Mouse (Mus musculus) liver, embryonic 16.5 days (tissue): ENCODE results near the gene Pou5f1. TPM values are rescaled to one million over a fixed set of nuclear protein-coding genes. Genes with fewer than 3 reads are reported as not detected.
A peak's percentile ranks its signal among the peaks of the same experiment; 100 is the strongest.

ENCODE experiments used
- ATAC-seq: fragments of 200-750 bp; cut with Nextera tagmentation; 2 replicates; pipeline ENCODE4 v1.8.0; 2017; ENCODE audit warnings: low read depth, mild to moderate bottlenecking, moderate number of reproducible peaks, moderate library complexity
- H3K27ac ChIP-seq: fragments of 300-500 bp; sonication (generic); 2 replicates; pipeline ENCODE4 v1.5.1; 2014; ENCODE audit warnings: mild to moderate bottlenecking, low read length
- H3K27me3 ChIP-seq: fragments of 300-500 bp; sonication (generic); 2 replicates; pipeline ENCODE4 v1.6.1; 2014; ENCODE audit warnings: low read depth, low read length, mixed read lengths; ENCODE audit not compliant: control insufficient read depth, insufficient read depth
- H3K36me3 ChIP-seq: fragments of 300-500 bp; sonication (generic); 2 replicates; pipeline ENCODE4 v1.6.1; 2014; ENCODE audit warnings: mild to moderate bottlenecking; ENCODE audit not compliant: control insufficient read depth, insufficient read depth
- H3K4me1 ChIP-seq: fragments of 300-500 bp; sonication (generic); 2 replicates; pipeline ENCODE4 v1.6.1; 2014; ENCODE audit warnings: low read depth, low read length, mixed read lengths; ENCODE audit not compliant: control insufficient read depth
- H3K4me2 ChIP-seq: fragments of 300-500 bp; sonication (generic); 2 replicates; pipeline ENCODE4 v1.6.1; 2014; ENCODE audit warnings: low read depth, low read length, mixed read lengths
- H3K4me3 ChIP-seq: fragments of 300-500 bp; sonication (generic); 2 replicates; pipeline ENCODE4 v1.5.1; 2014; ENCODE audit warnings: low read depth, mild to moderate bottlenecking, low read length
- H3K9ac ChIP-seq: fragments of 300-500 bp; sonication (generic); 2 replicates; pipeline ENCODE4 v1.6.1; 2014; ENCODE audit warnings: low read depth, low read length
- H3K9me3 ChIP-seq: fragments of 300-500 bp; sonication (generic); replicated peaks from 2 replicates; pipeline ENCODE4 v1.6.1; 2016; ENCODE audit warnings: low read length; ENCODE audit not compliant: control insufficient read depth
- WGBS: fragments of 180-500 bp; shearing (Covaris S2); extraction: QIAGEN DNeasy Blood & Tissue Kit; methylation state at CpG from one replicate; pipeline ENCODE4 v1.1.7; 2014; ENCODE audit not compliant: insufficient replicate concordance; 5-methylcytosine and 5-hydroxymethylcytosine counted together
- polyA plus RNA-seq: library from polyadenylated mRNA; unstranded; fragments of >200 nt; fragmentation: Nextera tagmentation; extraction: Ambion mirVana; gene quantifications from 2 replicates; pipeline ENCODE4 v1.2.1, GENCODE M21; 2015

Pou5f1 gene
- polyA plus RNA-seq, 1 experiment from 2014 or later: not detected

DNA sequence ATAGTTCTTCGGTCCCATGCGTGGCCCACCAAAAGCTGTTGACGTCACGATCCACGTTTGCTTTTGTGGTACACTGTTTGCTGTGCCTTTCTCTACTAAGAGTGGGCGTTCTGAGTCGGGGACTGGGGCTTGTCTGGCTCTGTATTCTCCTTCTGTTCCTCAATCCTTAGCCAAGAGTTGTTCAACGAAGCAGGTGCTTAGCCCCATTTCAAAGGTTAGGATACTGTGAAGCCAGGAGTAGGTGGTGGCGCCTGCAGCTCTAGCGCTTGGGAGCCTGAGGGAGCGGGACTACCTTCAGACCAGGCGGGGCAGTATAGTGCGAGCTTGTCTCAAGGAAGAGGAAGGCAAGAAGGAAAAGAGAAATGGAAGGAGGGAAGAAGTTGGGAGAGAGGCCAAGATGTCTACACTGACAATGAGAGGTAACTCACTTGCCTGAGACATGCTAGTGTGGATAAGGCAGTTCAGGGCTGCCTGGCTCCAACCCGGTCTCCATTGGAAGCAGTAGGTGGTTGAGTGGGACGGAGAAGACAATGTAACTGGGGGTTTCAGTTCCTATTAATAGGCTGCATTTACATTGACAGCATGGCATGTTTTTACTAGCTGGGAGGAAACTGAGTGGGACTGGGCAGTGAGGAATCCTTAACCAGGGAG, 37.1 kb downstream of the Pou5f1 start:
- no peak overlapping the region for H3K4me3 ChIP-seq
- WGBS: 68% methylated on average over 15 of the region's 15 CpGs

DNA sequence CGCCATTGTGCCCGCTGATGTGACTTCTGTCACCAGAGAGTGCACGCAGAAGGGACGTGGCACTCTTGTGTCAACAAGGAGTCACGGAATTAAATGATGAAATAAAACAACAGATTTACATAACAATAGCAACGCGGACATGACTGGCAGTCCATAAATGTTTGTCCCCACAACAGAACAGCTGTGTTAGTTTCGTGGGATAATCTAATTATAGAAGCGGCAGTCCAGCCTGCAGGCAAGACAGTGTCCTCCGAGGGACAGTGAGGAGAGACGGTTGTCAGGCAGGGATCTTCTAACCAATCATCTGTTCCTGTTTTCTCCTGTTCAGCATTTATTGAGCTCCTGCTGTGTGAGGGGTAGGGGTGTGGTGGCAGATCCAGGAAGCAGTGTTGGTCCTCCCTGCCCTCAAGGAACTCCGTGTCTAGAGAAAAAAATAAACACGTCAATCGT, 37.6 kb downstream of the Pou5f1 start:
- Histone ChIP-seq H3K4me1 (no peaks in the 10 kb centered on the region), H3K4me2 (no peak overlapping the region), H3K9me3 (no peaks in the 10 kb centered on the region), H3K27me3 (no peaks in the 10 kb centered on the region), H3K9ac (no peak overlapping the region), H3K4me3 (no peak overlapping the region), H3K36me3 (no peaks in the 10 kb centered on the region), H3K27ac (no peak overlapping the region)
- 51% methylated on average over 14 of the region's 14 CpGs for WGBS
- ATAC-seq: no peak

More for the DNA sequence above, 37.1 kb downstream of the Pou5f1 start:
- Histone ChIP-seq H3K9ac (no peak overlapping the region), H3K4me1 (no peaks in the 10 kb centered on the region), H3K9me3 (no peaks in the 10 kb centered on the region), H3K4me2 (no peak overlapping the region), H3K27ac (no peak overlapping the region), H3K27me3 (no peaks in the 10 kb centered on the region), H3K36me3 (no peaks in the 10 kb centered on the region)
- ATAC-seq: no peak

DNA sequence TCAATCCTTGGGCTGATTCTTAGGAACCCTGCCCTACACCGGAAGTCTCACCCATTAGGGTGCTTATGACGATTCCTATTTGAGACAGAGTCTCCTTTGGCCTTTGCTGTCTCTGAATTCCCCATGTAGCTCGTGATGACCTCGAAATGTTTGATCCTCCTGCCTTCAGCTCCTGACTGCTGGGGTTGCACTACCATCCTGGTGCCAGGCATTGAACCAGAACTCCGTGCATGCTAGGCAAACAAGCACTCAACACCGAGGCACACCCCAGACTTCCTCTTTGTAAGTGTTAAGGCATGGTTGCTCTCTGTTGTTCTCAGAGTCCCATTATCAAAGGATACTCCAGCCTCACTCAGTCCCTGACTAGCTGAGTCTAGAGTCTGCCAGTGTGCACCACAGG, 38.2 kb downstream of the Pou5f1 start:
- no peaks in the 10 kb centered on the region for H3K9me3 ChIP-seq
- no peak overlapping the region for H3K4me3 ChIP-seq
- H3K4me2 ChIP-seq: no peak overlapping the region
- H3K4me1 ChIP-seq: no peaks in the 10 kb centered on the region
- H3K27me3 ChIP-seq: no peaks in the 10 kb centered on the region
- no peaks in the 10 kb centered on the region for H3K36me3 ChIP-seq
- H3K27ac ChIP-seq: no peak overlapping the region
- WGBS: 51% methylated on average over 6 of the region's 6 CpGs
- no peak for ATAC-seq
- no peak overlapping the region for H3K9ac ChIP-seq

DNA sequence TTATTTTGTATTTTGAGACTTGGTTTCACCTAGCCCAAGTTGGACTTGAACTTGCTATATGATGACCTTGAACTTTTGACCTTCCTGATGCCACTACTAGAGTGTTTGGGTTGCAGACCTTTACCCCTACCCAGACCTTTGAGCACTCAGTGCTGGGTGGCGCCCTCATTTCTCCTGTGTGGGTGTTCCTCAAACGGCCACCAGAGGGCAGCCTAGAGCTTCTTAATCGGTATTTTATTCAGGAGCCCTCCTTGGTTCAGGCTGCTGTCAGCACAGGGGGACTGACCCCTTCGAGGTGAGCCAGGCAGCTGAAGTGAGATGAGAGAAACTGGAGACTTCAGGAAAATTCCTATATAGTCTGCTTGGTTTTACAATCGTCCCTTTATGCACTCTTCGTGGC, 38.9 kb downstream of the Pou5f1 start:
- H3K4me1 ChIP-seq: no peaks in the 10 kb centered on the region
- H3K4me3 ChIP-seq: no peak overlapping the region
- no peaks in the 10 kb centered on the region for H3K27me3 ChIP-seq
- no peak overlapping the region for H3K27ac ChIP-seq
- H3K9me3 ChIP-seq: no peaks in the 10 kb centered on the region
- H3K36me3 ChIP-seq: no peaks in the 10 kb centered on the region
- WGBS: 32% methylated on average over 6 of the region's 6 CpGs
- ATAC-seq: no peak
- H3K9ac ChIP-seq: no peak overlapping the region
- no peak overlapping the region for H3K4me2 ChIP-seq

DNA sequence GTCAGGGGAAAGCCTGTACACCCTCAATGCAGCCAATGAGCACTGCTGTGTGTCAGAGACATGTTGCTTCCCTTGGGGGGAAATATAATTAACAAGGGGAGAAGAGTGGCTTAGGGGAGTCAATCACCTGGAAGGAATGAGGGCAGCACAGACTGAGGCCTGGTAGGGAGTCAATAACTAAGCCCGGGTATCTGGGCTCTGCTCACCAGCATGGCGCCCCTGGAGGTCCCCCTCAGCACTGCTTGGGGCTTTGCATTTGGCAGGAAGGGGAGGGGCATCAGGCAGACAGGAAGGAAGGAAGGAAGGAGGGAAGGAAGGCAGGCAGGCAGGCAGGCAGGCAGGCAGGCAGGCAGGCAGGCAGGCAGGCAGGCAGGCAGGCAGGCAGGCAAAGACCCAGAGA, 41.6 kb downstream of the Pou5f1 start:
- 49% methylated on average over 2 of the region's 2 CpGs for WGBS
- H3K36me3 ChIP-seq: no peaks in the 10 kb centered on the region
- H3K4me3 ChIP-seq: no peak overlapping the region
- H3K4me1 ChIP-seq: no peaks in the 10 kb centered on the region
- H3K9me3 ChIP-seq: no peaks in the 10 kb centered on the region
- H3K4me2 ChIP-seq: no peak overlapping the region
- no peak overlapping the region for H3K9ac ChIP-seq
- no peak overlapping the region for H3K27ac ChIP-seq
- H3K27me3 ChIP-seq: no peaks in the 10 kb centered on the region
- ATAC-seq: no peak

DNA sequence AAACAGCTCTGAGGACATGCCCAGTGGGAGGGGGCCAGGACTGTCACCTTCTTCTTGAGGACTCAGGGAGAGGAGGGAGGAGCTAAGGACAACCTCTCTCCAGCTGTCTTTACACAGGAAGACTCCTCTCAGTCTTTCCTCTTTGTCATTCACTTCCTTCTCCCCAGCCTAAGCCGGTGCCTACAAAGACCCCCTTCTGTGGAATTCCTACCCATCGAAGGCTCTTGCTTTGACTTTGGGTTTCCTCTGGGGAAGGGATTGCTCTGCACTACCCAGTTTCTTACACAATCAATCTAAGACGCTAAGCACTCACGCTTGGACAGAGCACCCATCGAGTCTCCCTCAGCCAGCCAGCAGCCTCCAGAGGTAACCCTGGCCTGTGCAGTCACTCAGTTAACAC, 42.8 kb downstream of the Pou5f1 start:
- Histone ChIP-seq H3K4me2 (no peak overlapping the region), H3K27me3 (no peaks in the 10 kb centered on the region), H3K9me3 (no peaks in the 10 kb centered on the region), H3K4me1 (no peaks in the 10 kb centered on the region), H3K27ac (no peak overlapping the region), H3K36me3 (no peaks in the 10 kb centered on the region), H3K4me3 (no peak overlapping the region), H3K9ac (no peak overlapping the region)
- no peak for ATAC-seq
- WGBS: 18% methylated on average over 5 of the region's 5 CpGs

DNA sequence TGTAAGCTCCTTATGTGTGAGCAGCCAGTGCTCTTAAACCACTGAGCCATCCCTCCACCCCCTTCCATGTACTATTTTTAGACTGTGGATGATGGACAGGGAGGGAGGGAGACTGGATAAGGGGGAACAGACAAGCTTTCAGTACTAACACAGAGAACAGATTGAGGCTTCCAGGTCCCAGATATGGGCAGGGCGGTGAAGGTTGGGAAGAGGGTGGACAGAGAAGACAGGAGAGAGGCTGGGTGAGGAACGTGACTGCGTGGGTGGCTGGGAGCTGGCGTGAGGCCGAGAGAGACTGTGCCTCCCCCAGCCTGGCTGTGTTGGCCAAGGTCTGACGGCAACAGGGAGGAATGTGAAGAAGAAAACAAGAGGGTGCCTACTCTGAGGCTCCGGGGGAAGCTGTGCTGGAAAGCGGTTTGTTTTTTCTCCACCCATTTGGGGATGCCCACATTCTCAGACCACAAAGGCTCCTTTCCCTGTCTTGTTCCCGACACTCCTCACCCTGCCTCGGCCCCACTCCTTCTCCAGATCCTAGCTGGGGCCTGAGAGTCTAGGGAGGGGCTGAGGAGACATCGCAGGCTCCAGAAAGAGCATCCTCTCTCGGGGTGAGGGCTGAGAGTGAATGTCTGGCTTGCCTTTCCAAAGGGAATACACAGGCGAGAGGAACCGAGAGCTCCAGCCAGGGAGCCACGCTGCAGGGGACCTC, 43.8 kb downstream of the Pou5f1 start:
- H3K27ac ChIP-seq: no peak overlapping the region
- H3K36me3 ChIP-seq: no peaks in the 10 kb centered on the region
- no peak overlapping the region for H3K9ac ChIP-seq
- H3K4me2 ChIP-seq: no peak overlapping the region
- H3K4me1 ChIP-seq: no peaks in the 10 kb centered on the region
- ATAC-seq: peak; percentile 11; the same call in 1 of the 2 replicates
- H3K27me3 ChIP-seq: no peaks in the 10 kb centered on the region
- WGBS: 50% methylated on average over 15 of the region's 15 CpGs
- no peak overlapping the region for H3K4me3 ChIP-seq
- no peaks in the 10 kb centered on the region for H3K9me3 ChIP-seq

DNA sequence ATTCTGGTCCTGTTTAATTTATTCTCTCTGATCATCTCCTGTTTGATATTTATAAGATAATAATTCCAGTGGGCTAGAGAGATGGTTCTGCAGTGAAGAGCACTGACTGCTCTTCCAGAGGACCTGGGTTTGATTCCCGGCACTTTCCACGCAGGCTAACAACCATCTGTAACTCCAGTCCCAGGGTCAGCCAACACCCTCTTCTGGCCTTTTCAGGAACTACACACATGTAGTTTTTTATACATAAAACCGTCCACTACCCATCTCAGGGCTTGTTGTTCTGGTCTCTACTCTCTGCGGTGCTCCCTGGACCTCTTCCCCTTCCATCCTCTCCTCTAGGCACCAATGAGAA, 44.3 kb downstream of the Pou5f1 start:
- no peak overlapping the region for H3K9ac ChIP-seq
- WGBS: 69% methylated on average over 4 of the region's 4 CpGs
- no peaks in the 10 kb centered on the region for H3K36me3 ChIP-seq
- H3K4me3 ChIP-seq: no peak overlapping the region
- no peak overlapping the region for H3K27ac ChIP-seq
- ATAC-seq: no peak
- no peaks in the 10 kb centered on the region for H3K4me1 ChIP-seq
- no peaks in the 10 kb centered on the region for H3K27me3 ChIP-seq
- H3K4me2 ChIP-seq: no peak overlapping the region
- no peaks in the 10 kb centered on the region for H3K9me3 ChIP-seq

DNA sequence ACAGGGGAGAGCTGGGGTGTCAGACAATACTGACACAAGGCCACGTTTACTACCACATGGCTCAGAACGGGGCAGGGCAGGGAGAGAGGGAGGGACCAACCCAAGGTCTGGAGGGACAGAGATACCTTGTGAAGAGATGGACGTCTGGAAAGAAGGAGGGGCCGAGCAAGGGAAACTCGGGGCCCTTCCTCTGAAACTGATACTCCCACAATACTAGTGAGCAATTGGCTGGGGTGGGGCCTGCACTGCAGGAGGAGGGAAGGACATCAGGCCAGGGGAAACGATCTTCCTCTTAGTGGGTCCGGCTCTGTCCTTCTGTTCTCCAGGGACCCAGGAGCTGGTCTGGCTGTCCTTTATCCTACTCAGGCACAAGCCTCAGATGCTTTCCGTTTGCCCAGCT, 45.1 kb downstream of the Pou5f1 start:
- Histone ChIP-seq H3K27me3 (no peaks in the 10 kb centered on the region), H3K4me1 (no peaks in the 10 kb centered on the region), H3K4me3 (no peak overlapping the region), H3K4me2 (no peak overlapping the region), H3K36me3 (no peaks in the 10 kb centered on the region), H3K9me3 (no peaks in the 10 kb centered on the region), H3K9ac (no peak overlapping the region), H3K27ac (no peak overlapping the region)
- WGBS: 40% methylated on average over 8 of the region's 8 CpGs
- ATAC-seq: no peak
